Mouse (Mus musculus) frontal cortex, postnatal 25 days (tissue): ENCODE data around the gene Rasip1.
"Not testable (repeated sequence)": the region's sequence is repeated elsewhere in the genome, so short reads cannot be mapped to it uniquely, and the experiment has no call there.

Source experiments
- DNase-seq, 2 experiments: peaks; one replicate each; pipeline ENCODE4 v3.0.0; 2022; ENCODE audit warnings: low spot score in 2 of 2

Gene Rasip1

GRCm38 (mm10) chr7:45644872-45645590 is 17.7 kb downstream of the Rasip1 start:
- no peak for DNase-seq

GRCm38 (mm10) chr7:45645591-45645971 is 18.3 kb downstream of the Rasip1 start:
- DNase-seq, result no peak

- no peak for DNase-seq
Observed at GRCm38 (mm10) chr7:45646671-45647070, 19.4 kb downstream of the Rasip1 start.

- no peak for DNase-seq
Observed at GRCm38 (mm10) chr7:45649351-45649750, 22.1 kb downstream of the Rasip1 start.

GRCm38 (mm10) chr7:45650484-45650883 is 23.2 kb downstream of the Rasip1 start:
- DNase-seq, result not testable (repeated sequence)

GRCm38 (mm10) chr7:45654424-45655047 is 27.2 kb downstream of the Rasip1 start:
- DNase-seq, result no peak

- DNase-seq, result no peak
Observed at GRCm38 (mm10) chr7:45660746-45661478, 33.6 kb downstream of the Rasip1 start.

- DNase-seq, result not testable (repeated sequence)
Observed at GRCm38 (mm10) chr7:45661702-45662101, 34.4 kb downstream of the Rasip1 start.

GRCm38 (mm10) chr7:45665303-45666138 is 38.2 kb downstream of the Rasip1 start:
- DNase-seq, result no peak

GRCm38 (mm10) chr7:45666161-45666560 is 38.9 kb downstream of the Rasip1 start, which contains the start of gene Fut2:
Fut2 (minus strand) TSS chr7:45666394.
- no peak for DNase-seq

GRCm38 (mm10) chr7:45667761-45668160 is 40.5 kb downstream of the Rasip1 start:
- no peak for DNase-seq

- DNase-seq, result no peak
Observed at GRCm38 (mm10) chr7:45668921-45669320, 41.6 kb downstream of the Rasip1 start.

GRCm38 (mm10) chr7:45677627-45678295 is 50.5 kb downstream of the Rasip1 start:
- DNase-seq, result no peak

GRCm38 (mm10) chr7:45678513-45678912 is 51.2 kb downstream of the Rasip1 start:
- DNase-seq, result no peak

GRCm38 (mm10) chr7:45679966-45680621 is 52.8 kb downstream of the Rasip1 start:
- no peak for DNase-seq

- DNase-seq, result no peak
Observed at GRCm38 (mm10) chr7:45681046-45681736, 53.9 kb downstream of the Rasip1 start.

GRCm38 (mm10) chr7:45682144-45683126 is 55.1 kb downstream of the Rasip1 start:
- peak; percentile 73 to 80 for DNase-seq

GRCm38 (mm10) chr7:45683396-45684050 is 56.2 kb downstream of the Rasip1 start, which contains the start of gene Ntn5:
Ntn5 (plus strand) TSS chr7:45684022.
- no peak for DNase-seq
